Mouse (Mus musculus) bone marrow, adult 2 months (tissue): ENCODE data around the gene Pitpnm1. TPM values are rescaled to one million over a fixed set of nuclear protein-coding genes. Genes with fewer than 3 reads are reported as not detected.

Source experiments
- H3K27ac ChIP-seq: fragments of 200-500 bp; 2 replicates; pipeline ENCODE4 v1.5.1; 2012; ENCODE audit warnings: low read depth, mild to moderate bottlenecking, control low read depth, inconsistent platforms, low read length; ENCODE audit not compliant: control insufficient read depth, poor library complexity, insufficient read depth
- H3K4me1 ChIP-seq: fragments of 200-500 bp; 2 replicates; pipeline ENCODE4 v1.6.1; 2011; ENCODE audit warnings: low read length; ENCODE audit not compliant: control insufficient read depth, insufficient read depth
- H3K4me3 ChIP-seq: fragments of 200-500 bp; replicated peaks from 2 replicates; pipeline ENCODE3; 2011; ENCODE audit warnings: mild to moderate bottlenecking, low read depth, low read length, control low read depth; ENCODE audit not compliant: control insufficient read depth
- CTCF ChIP-seq: fragments of 200-500 bp; IDR thresholded peaks from 2 replicates; pipeline ENCODE4 v1.5.1; 2011; ENCODE audit warnings: low read length, control low read depth; ENCODE audit not compliant: control insufficient read depth, insufficient read depth
- POLR2A ChIP-seq: fragments of 200-500 bp; IDR thresholded peaks from 2 replicates; pipeline ENCODE4 v1.6.1; 2011; ENCODE audit warnings: low read depth, mild to moderate bottlenecking, control low read depth, low read length, borderline replicate concordance; ENCODE audit not compliant: control insufficient read depth
- WGBS: fragments of 180-500 bp; shearing (Covaris S2); methylation state at CpG from one replicate; pipeline ENCODE4 v1.1.7; 2018; 5-methylcytosine and 5-hydroxymethylcytosine counted together
- polyA plus RNA-seq: library from polyadenylated mRNA; stranded (reverse); fragments of >200 nt; gene quantifications from 2 replicates; pipeline ENCODE4 v1.2.4, GENCODE M21; 2011; ENCODE audit warnings: low replicate concordance; ENCODE audit not compliant: missing spikeins, insufficient read depth, insufficient read length

The Pitpnm1 gene
- polyA plus RNA-seq, 1 experiment, result 159 TPM

DNA sequence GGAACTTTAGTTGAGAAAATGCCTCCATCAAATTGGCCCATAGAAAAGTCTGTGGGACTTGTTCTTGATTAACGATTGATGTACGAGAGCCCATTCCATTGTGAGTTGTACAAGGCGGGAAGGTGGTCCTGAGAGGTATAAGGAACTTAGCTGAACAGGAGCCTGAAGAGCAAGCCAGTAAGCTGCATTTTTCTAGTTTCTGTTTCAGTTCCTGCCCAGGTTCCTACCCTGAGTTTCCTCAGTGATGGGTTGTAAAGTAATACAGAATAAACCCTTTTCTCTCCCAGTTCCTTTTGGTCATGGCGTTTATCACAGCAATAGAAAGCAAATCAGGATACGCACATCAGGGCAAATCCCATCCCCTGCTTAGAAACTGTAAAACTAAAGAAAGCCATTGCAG, 38.1 kb downstream of the Pitpnm1 start:
- Histone ChIP-seq H3K4me1 (peaks cover under 1% of the 10 kb centered on the region), H3K27ac (no peak overlapping the region), H3K4me3 (no peak overlapping the region)
- 40% methylated on average over 5 of the region's 5 CpGs for WGBS
- TF ChIP-seq CTCF, result no peak

- Histone ChIP-seq H3K4me3 (no peak within 1 kb of the TSS), H3K4me1 (peaks cover 2% of the 10 kb centered on the region), H3K27ac (no peak within 1 kb of the TSS)
- TF ChIP-seq POLR2A, result no peak
- no peak for TF ChIP-seq CTCF
- WGBS, result 81% methylated on average over 2 of the region's 2 CpGs
Measured at GRCm38 (mm10) chr19:4139446-4139845, 39.6 kb downstream of the Pitpnm1 start, which contains the start of gene Gpr152. Gpr152 (plus strand) TSS chr19:4139787.

GRCm38 (mm10) chr19:4140147-4140546, 40.3 kb downstream of the Pitpnm1 start:
- whole genome bisulfite sequencing, result 68% methylated on average over 6 of the region's 6 CpGs
- Histone ChIP-seq H3K27ac (no peak overlapping the region), H3K4me1 (peaks cover 2% of the 10 kb centered on the region), H3K4me3 (no peak overlapping the region)
- TF ChIP-seq POLR2A (no peak), CTCF (no peak)

DNA sequence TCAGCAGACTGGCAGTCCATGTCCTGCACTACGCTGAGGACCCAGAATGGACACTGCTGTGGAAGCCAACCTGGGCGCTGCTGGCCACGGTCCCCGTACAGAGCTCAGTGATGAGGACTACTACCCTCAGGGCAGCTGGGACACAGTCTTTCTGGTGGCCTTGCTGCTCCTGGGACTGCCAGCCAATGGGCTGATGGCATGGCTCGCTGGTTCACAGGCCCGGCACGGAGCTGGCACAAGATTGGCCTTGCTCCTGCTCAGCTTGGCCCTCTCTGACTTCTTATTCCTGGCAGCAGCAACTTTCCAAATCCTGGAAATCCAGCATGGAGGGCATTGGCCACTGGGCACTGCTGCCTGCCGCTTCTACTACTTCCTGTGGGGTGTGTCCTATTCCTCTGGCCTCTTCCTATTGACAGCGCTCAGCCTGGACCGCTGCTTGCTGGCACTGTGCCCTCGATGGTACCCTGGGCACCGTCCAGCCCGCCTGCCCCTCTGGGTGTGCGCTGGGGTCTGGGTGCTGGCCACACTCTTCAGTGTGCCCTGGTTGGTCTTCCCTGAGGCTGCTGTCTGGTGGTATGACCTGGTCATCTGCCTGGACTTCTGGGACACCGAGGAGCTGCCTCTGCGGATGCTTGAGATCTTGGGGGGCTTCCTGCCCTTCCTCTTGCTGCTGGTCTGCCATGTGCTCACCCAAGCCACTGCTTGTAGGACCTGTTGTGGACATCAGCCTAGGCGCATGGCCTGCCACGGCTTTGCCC, 42.8 kb downstream of the Pitpnm1 start:
- Histone ChIP-seq H3K27ac (no peak overlapping the region), H3K4me3 (no peak overlapping the region), H3K4me1 (peaks cover 5% of the 10 kb centered on the region)
- TF ChIP-seq POLR2A (no peak; the same call in 1 of the 2 replicates), CTCF (no peak)
- 87% methylated on average over 18 of the region's 18 CpGs for WGBS

- H3K4me3 ChIP-seq, result no peak within 1 kb of the TSS
- 54% methylated on average over 7 of the region's 7 CpGs for WGBS
- peaks cover 9% of the 10 kb centered on the region for H3K4me1 ChIP-seq
- H3K27ac ChIP-seq, result peak within 1 kb of the TSS; percentile 69
- no peak for TF ChIP-seq CTCF
- TF ChIP-seq POLR2A, result no peak
Measured at GRCm38 (mm10) chr19:4143759-4144268, 44.0 kb downstream of the Pitpnm1 start, which contains the start of gene Cabp4. Cabp4 (minus strand) TSS chr19:4144033.

- H3K27ac ChIP-seq, result peak overlapping the region; percentile 69
- no peak for TF ChIP-seq POLR2A
- WGBS, result 54% methylated on average over 16 of the region's 16 CpGs
- H3K4me3 ChIP-seq, result no peak overlapping the region
- peaks cover 9% of the 10 kb centered on the region for H3K4me1 ChIP-seq
Measured at GRCm38 (mm10) chr19:4144550-4145498, 45.0 kb downstream of the Pitpnm1 start.

DNA sequence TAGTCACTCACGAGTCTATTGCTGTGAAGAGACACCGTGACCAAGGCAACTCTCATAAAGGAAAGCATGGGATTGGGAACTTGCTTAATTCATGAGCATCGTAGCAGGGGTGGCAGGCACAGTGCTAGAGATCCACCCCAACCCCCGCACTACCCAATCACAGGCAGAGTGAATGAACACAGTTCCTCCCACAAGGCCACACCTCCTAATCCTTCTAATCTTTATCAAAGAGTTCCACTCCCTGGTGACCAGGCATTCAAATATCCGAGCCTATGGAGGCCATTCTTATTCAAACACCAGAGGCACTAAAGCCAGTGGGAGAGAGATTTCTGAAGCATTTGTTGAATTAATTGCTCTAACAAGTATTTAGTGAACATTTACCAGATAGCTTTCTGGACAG, 46.1 kb downstream of the Pitpnm1 start:
- TF ChIP-seq POLR2A, result no peak
- peaks cover 11% of the 10 kb centered on the region for H3K4me1 ChIP-seq
- no peak overlapping the region for H3K27ac ChIP-seq
- 89% methylated on average over 5 of the region's 5 CpGs for WGBS
- H3K4me3 ChIP-seq, result no peak overlapping the region

GRCm38 (mm10) chr19:4146366-4147021, 46.7 kb downstream of the Pitpnm1 start:
- Histone ChIP-seq H3K27ac (peak overlapping the region; percentile 16; the same call in 1 of the 2 replicates), H3K4me1 (peaks cover 11% of the 10 kb centered on the region), H3K4me3 (no peak overlapping the region)
- WGBS, result 78% methylated on average over 12 of the region's 12 CpGs
- TF ChIP-seq POLR2A, result no peak
